Mouse (Mus musculus): Measurements from ENCODE around the gene Pnma1. TPM values are rescaled to one million over a fixed set of nuclear protein-coding genes. Genes with fewer than 3 reads are reported as not detected.

Gene Pnma1
- polyA plus RNA-seq, 1 experiment from 2014 or later, result 0.14 TPM

- no peaks in the 10 kb centered on the region for H3K4me1 ChIP-seq (ENCODE audit: control insufficient read depth, low read depth, low read length)
- no peak overlapping the region for H3K9ac ChIP-seq (ENCODE audit: low read depth, low read length)
- no peak overlapping the region for H3K4me2 ChIP-seq (ENCODE audit: low read depth, low read length)
- ATAC-seq (ENCODE audit: low read depth), result no peak
- WGBS (ENCODE audit: insufficient replicate concordance), result 54% methylated on average over 3 of the region's 3 CpGs
- H3K27me3 ChIP-seq (ENCODE audit: control insufficient read depth, insufficient read depth, low read depth, low read length), result no peaks in the 10 kb centered on the region
- H3K27ac ChIP-seq (ENCODE audit: low read length), result no peak overlapping the region
- H3K36me3 ChIP-seq (ENCODE audit: control insufficient read depth, insufficient read depth), result no peaks in the 10 kb centered on the region
- no peak overlapping the region for H3K4me3 ChIP-seq (ENCODE audit: low read depth, low read length)
- H3K9me3 ChIP-seq (replicated peaks; ENCODE audit: control insufficient read depth, low read length), result no peaks in the 10 kb centered on the region
Measured at GRCm38 (mm10) chr12:84132265-84132664, 16.0 kb downstream of the Pnma1 start.

- Histone ChIP-seq H3K9me3 (replicated peaks; ENCODE audit: control insufficient read depth, low read length) (no peaks in the 10 kb centered on the region), H3K4me1 (ENCODE audit: control insufficient read depth, low read depth, low read length) (no peaks in the 10 kb centered on the region), H3K36me3 (ENCODE audit: control insufficient read depth, insufficient read depth) (no peaks in the 10 kb centered on the region), H3K27ac (ENCODE audit: low read length) (no peak overlapping the region), H3K4me2 (ENCODE audit: low read depth, low read length) (no peak overlapping the region), H3K4me3 (ENCODE audit: low read depth, low read length) (no peak overlapping the region), H3K9ac (ENCODE audit: low read depth, low read length) (no peak overlapping the region), H3K27me3 (ENCODE audit: control insufficient read depth, insufficient read depth, low read depth, low read length) (no peaks in the 10 kb centered on the region)
- 56% methylated on average over 8 of the region's 8 CpGs for WGBS (ENCODE audit: insufficient replicate concordance)
- no peak for ATAC-seq (ENCODE audit: low read depth)
Measured at GRCm38 (mm10) chr12:84129931-84130330, 18.4 kb downstream of the Pnma1 start.

GRCm38 (mm10) chr12:84128576-84128975 lies 19.7 kb downstream of the Pnma1 start:
- Histone ChIP-seq H3K4me3 (ENCODE audit: low read depth, low read length) (no peak overlapping the region), H3K36me3 (ENCODE audit: control insufficient read depth, insufficient read depth) (no peaks in the 10 kb centered on the region), H3K9ac (ENCODE audit: low read depth, low read length) (no peak overlapping the region), H3K9me3 (replicated peaks; ENCODE audit: control insufficient read depth, low read length) (no peaks in the 10 kb centered on the region), H3K4me2 (ENCODE audit: low read depth, low read length) (no peak overlapping the region), H3K27me3 (ENCODE audit: control insufficient read depth, insufficient read depth, low read depth, low read length) (no peaks in the 10 kb centered on the region), H3K27ac (ENCODE audit: low read length) (no peak overlapping the region), H3K4me1 (ENCODE audit: control insufficient read depth, low read depth, low read length) (no peaks in the 10 kb centered on the region)
- 73% methylated on average over 6 of the region's 6 CpGs for WGBS (ENCODE audit: insufficient replicate concordance)
- ATAC-seq (ENCODE audit: low read depth), result no peak

- no peak for ATAC-seq (ENCODE audit: low read depth)
- no peaks in the 10 kb centered on the region for H3K27me3 ChIP-seq (ENCODE audit: control insufficient read depth, insufficient read depth, low read depth, low read length)
- H3K4me2 ChIP-seq (ENCODE audit: low read depth, low read length), result no peak overlapping the region
- H3K27ac ChIP-seq (ENCODE audit: low read length), result no peak overlapping the region
- no peaks in the 10 kb centered on the region for H3K9me3 ChIP-seq (replicated peaks; ENCODE audit: control insufficient read depth, low read length)
- no peaks in the 10 kb centered on the region for H3K4me1 ChIP-seq (ENCODE audit: control insufficient read depth, low read depth, low read length)
- H3K9ac ChIP-seq (ENCODE audit: low read depth, low read length), result no peak overlapping the region
- no peak overlapping the region for H3K4me3 ChIP-seq (ENCODE audit: low read depth, low read length)
- 58% methylated on average over 2 of the region's 2 CpGs for WGBS (ENCODE audit: insufficient replicate concordance)
- no peaks in the 10 kb centered on the region for H3K36me3 ChIP-seq (ENCODE audit: control insufficient read depth, insufficient read depth)
Measured at GRCm38 (mm10) chr12:84126899-84127298, 21.4 kb downstream of the Pnma1 start.

GRCm38 (mm10) chr12:84125892-84126291 lies 22.4 kb downstream of the Pnma1 start:
- H3K9me3 ChIP-seq (replicated peaks; ENCODE audit: control insufficient read depth, low read length), result no peaks in the 10 kb centered on the region
- H3K4me1 ChIP-seq (ENCODE audit: control insufficient read depth, low read depth, low read length), result no peaks in the 10 kb centered on the region
- WGBS (ENCODE audit: insufficient replicate concordance), result 74% methylated on average over 12 of the region's 12 CpGs
- no peaks in the 10 kb centered on the region for H3K36me3 ChIP-seq (ENCODE audit: control insufficient read depth, insufficient read depth)
- ATAC-seq (ENCODE audit: low read depth), result no peak
- H3K9ac ChIP-seq (ENCODE audit: low read depth, low read length), result no peak overlapping the region
- H3K27me3 ChIP-seq (ENCODE audit: control insufficient read depth, insufficient read depth, low read depth, low read length), result no peaks in the 10 kb centered on the region
- H3K4me2 ChIP-seq (ENCODE audit: low read depth, low read length), result no peak overlapping the region
- no peak overlapping the region for H3K4me3 ChIP-seq (ENCODE audit: low read depth, low read length)
- no peak overlapping the region for H3K27ac ChIP-seq (ENCODE audit: low read length)

DNA sequence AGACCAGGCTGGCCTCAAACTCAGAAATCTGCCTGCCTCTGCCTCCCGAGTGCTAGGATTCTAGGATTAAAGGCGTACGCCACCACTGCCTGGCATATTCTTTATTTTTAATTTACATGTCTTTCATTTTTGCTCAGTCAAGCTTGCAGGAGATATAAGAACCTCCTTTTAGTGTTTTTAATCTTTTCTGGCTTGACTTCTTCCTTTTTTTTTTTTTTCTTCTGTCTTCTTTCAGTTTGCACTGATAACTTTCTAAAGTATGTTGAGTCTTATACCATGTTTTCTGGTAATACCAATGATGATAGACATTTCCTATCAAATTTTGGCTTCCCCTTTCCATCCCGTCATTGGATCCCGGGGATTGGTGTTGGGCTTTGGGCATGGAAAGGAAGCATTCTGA lies 28.7 kb downstream of the Pnma1 start:
- no peaks in the 10 kb centered on the region for H3K9me3 ChIP-seq (replicated peaks; ENCODE audit: control insufficient read depth, low read length)
- H3K4me1 ChIP-seq (ENCODE audit: control insufficient read depth, low read depth, low read length), result no peaks in the 10 kb centered on the region; the same call in 1 of the 2 replicates
- H3K27ac ChIP-seq (ENCODE audit: low read length), result no peak overlapping the region
- no peaks in the 10 kb centered on the region for H3K36me3 ChIP-seq (ENCODE audit: control insufficient read depth, insufficient read depth)
- no peaks in the 10 kb centered on the region for H3K27me3 ChIP-seq (ENCODE audit: control insufficient read depth, insufficient read depth, low read depth, low read length)
- no peak overlapping the region for H3K9ac ChIP-seq (ENCODE audit: low read depth, low read length)
- no peak for ATAC-seq (ENCODE audit: low read depth)
- WGBS (ENCODE audit: insufficient replicate concordance), result 61% methylated on average over 5 of the region's 5 CpGs
- no peak overlapping the region for H3K4me2 ChIP-seq (ENCODE audit: low read depth, low read length)
- no peak overlapping the region for H3K4me3 ChIP-seq (ENCODE audit: low read depth, low read length)

DNA sequence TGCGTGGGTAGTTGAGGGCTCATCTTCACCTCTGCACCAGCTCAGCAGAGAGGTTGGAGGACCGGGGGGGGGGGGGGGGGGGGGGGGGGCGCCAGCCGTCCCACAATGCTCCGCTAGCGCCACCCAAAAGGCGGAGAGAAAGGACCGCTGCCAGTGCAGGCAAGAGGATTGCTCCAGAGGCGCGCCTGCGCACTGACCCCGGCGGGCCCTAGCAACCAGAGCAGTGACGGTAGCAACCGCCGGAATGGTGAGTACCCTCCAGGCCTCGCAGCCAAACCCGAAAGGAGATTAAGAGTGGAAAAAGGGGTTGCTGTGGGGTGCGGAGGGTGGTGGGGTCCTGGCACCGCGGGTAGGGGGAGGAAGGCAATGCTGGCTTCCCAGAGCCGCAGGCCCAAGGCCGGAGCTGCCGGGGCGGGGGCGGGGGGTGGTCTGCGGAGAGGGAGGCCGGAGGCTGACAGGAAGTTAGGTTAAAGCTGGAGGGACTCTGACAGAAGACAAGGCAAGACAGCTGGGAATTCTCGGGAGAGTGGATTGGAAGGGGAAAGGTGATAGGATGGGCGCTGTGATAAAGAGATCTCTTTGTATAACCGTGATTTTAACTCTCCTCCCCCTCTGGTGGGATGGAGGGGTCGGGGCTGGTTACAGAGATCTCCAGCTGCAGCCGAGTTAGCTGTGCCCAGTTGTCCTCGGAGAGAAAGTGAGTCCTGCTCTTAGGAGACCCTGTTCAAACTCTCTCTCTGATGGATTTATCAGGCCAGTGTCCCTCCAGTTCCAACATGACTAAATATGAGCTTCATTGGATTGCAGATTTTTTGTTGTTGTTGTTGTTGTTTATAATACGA lies 33.9 kb downstream of the Pnma1 start, which contains the start of gene Dnal1:
TSS of gene Dnal1 (plus strand) at position 214 of the 842 bp plus-strand sequence.
- Histone ChIP-seq H3K9me3 (replicated peaks; ENCODE audit: control insufficient read depth, low read length) (no peaks in the 10 kb centered on the region), H3K4me2 (ENCODE audit: low read depth, low read length) (peak within 1 kb of the TSS; percentile 80), H3K27me3 (ENCODE audit: control insufficient read depth, insufficient read depth, low read depth, low read length) (no peaks in the 10 kb centered on the region), H3K9ac (ENCODE audit: low read depth, low read length) (peak within 1 kb of the TSS; percentile 51; the same call in 1 of the 2 replicates), H3K4me3 (ENCODE audit: low read depth, low read length) (peak within 1 kb of the TSS; percentile 66), H3K4me1 (ENCODE audit: control insufficient read depth, low read depth, low read length) (no peaks in the 10 kb centered on the region; the same call in 1 of the 2 replicates), H3K27ac (ENCODE audit: low read length) (no peak within 1 kb of the TSS), H3K36me3 (ENCODE audit: control insufficient read depth, insufficient read depth) (no peaks in the 10 kb centered on the region)
- WGBS (ENCODE audit: insufficient replicate concordance), result 3% methylated on average over 32 of the region's 35 CpGs
- peak; percentile 87 for ATAC-seq (ENCODE audit: low read depth)

GRCm38 (mm10) chr12:84113676-84114075 lies 34.6 kb downstream of the Pnma1 start:
- Histone ChIP-seq H3K4me1 (ENCODE audit: control insufficient read depth, low read depth, low read length) (no peaks in the 10 kb centered on the region; the same call in 1 of the 2 replicates), H3K4me2 (ENCODE audit: low read depth, low read length) (peak overlapping the region; percentile 80), H3K4me3 (ENCODE audit: low read depth, low read length) (peak overlapping the region; percentile 66), H3K27me3 (ENCODE audit: control insufficient read depth, insufficient read depth, low read depth, low read length) (no peaks in the 10 kb centered on the region), H3K27ac (ENCODE audit: low read length) (no peak overlapping the region), H3K9me3 (replicated peaks; ENCODE audit: control insufficient read depth, low read length) (no peaks in the 10 kb centered on the region), H3K9ac (ENCODE audit: low read depth, low read length) (no peak overlapping the region), H3K36me3 (ENCODE audit: control insufficient read depth, insufficient read depth) (no peaks in the 10 kb centered on the region)
- no peak for ATAC-seq (ENCODE audit: low read depth)
- 38% methylated on average over 6 of the region's 6 CpGs for WGBS (ENCODE audit: insufficient replicate concordance)

GRCm38 (mm10) chr12:84110814-84111213 lies 37.5 kb downstream of the Pnma1 start:
- 73% methylated on average over 4 of the region's 4 CpGs for WGBS (ENCODE audit: insufficient replicate concordance)
- Histone ChIP-seq H3K27ac (ENCODE audit: low read length) (no peak overlapping the region), H3K4me1 (ENCODE audit: control insufficient read depth, low read depth, low read length) (no peaks in the 10 kb centered on the region; the same call in 1 of the 2 replicates), H3K9ac (ENCODE audit: low read depth, low read length) (no peak overlapping the region), H3K9me3 (replicated peaks; ENCODE audit: control insufficient read depth, low read length) (no peaks in the 10 kb centered on the region), H3K4me2 (ENCODE audit: low read depth, low read length) (no peak overlapping the region), H3K4me3 (ENCODE audit: low read depth, low read length) (no peak overlapping the region), H3K36me3 (ENCODE audit: control insufficient read depth, insufficient read depth) (no peaks in the 10 kb centered on the region), H3K27me3 (ENCODE audit: control insufficient read depth, insufficient read depth, low read depth, low read length) (no peaks in the 10 kb centered on the region)
- ATAC-seq (ENCODE audit: low read depth), result no peak
